Mouse (Mus musculus): ENCODE results near the gene Mapk11. TPM values are rescaled to one million over a fixed set of nuclear protein-coding genes. Genes with fewer than 3 reads are reported as not detected.
A peak's percentile ranks its signal among the peaks of the same experiment; 100 is the strongest.

Mapk11 gene
- polyA plus RNA-seq, 1 experiment, result 3.2 TPM

DNA sequence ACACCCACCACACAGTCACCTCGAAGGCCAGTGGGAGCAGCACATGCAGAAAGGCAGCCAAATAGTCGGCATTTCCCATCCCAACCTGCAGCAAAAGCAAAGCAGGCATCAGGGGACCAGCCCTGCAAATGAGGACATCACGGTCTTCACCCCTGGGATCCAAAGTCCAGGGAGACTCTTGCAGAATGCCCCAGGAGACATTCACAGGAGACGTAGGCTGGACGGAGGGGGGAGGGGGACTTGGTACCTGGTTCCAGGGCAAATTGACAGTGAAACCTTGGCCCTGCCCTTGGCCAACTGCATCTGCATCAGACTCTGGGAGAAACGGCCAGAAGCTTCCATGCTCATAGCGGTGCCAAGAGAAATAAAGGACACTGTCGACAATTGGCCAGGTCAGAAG is 22.8 kb downstream of the Mapk11 start:
- Histone ChIP-seq H3K4me3 (ENCODE audit: low read depth, low read length) (no peak overlapping the region), H3K27me3 (ENCODE audit: control insufficient read depth, insufficient read depth, low read length) (no peaks in the 10 kb centered on the region), H3K4me1 (ENCODE audit: control insufficient read depth, insufficient read depth, insufficient read length, low read length) (peaks cover 21% of the 10 kb centered on the region), H3K36me3 (ENCODE audit: control insufficient read depth, insufficient read depth, low read length) (no peaks in the 10 kb centered on the region), H3K27ac (ENCODE audit: insufficient read depth, low read depth, low read length) (no peak overlapping the region)
- TF ChIP-seq POLR2A (IDR thresholded peaks at IDR 0.05; ENCODE audit: low read depth, low read length), result no peak
- TF ChIP-seq CTCF (IDR thresholded peaks at IDR 0.05; ENCODE audit: extremely low read depth, insufficient read length, insufficient replicate concordance, low read depth, low read length), result no peak
- 89% methylated on average over 8 of the region's 8 CpGs for WGBS

DNA sequence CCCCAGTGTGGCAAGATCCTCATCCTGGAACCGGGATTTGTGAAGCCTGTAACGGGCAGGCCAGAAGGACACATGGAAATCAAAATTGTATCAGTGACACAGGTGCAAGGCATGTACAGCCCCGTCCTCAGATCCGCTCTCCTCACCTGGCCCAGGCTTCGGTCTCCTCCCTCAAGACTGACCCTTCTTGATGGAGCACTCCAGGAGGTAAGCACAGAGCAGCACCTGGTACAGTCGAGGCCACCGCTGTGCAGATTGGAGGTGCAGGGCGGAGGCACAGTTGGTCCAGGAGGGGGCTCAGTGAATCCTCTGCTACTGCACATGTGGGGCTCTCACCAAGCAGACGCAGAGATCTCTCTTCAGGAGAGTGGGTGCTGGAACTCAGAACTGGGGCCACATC is 24.1 kb downstream of the Mapk11 start:
- Histone ChIP-seq H3K4me1 (ENCODE audit: control insufficient read depth, insufficient read depth, insufficient read length, low read length) (peaks cover 21% of the 10 kb centered on the region), H3K27me3 (ENCODE audit: control insufficient read depth, insufficient read depth, low read length) (no peaks in the 10 kb centered on the region), H3K27ac (ENCODE audit: insufficient read depth, low read depth, low read length) (no peak overlapping the region), H3K36me3 (ENCODE audit: control insufficient read depth, insufficient read depth, low read length) (no peaks in the 10 kb centered on the region), H3K4me3 (ENCODE audit: low read depth, low read length) (no peak overlapping the region)
- 94% methylated on average over 9 of the region's 9 CpGs for WGBS
- TF ChIP-seq CTCF (IDR thresholded peaks at IDR 0.05; ENCODE audit: extremely low read depth, insufficient read length, insufficient replicate concordance, low read depth, low read length), result no peak
- TF ChIP-seq POLR2A (IDR thresholded peaks at IDR 0.05; ENCODE audit: low read depth, low read length), result no peak

DNA sequence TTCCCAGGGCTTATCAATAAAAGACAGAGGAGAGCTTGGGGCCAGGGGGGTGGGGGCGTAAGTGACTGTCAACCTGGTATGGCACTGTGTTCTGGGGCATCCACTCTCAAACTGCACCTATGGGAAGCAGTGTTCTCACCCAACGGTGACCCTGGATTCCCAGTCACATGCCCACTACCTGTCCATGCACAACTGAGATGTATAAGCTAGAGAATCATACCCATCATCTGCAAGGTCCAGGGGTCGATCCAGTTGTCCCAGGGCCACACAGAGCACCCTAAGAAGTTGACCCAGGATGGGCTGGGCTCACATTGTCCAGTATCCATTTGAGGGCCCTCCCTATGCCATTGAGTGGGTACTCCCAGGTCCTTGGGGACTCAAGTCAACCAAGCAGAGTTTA is 25.1 kb downstream of the Mapk11 start:
- no peak overlapping the region for H3K4me3 ChIP-seq (ENCODE audit: low read depth, low read length)
- TF ChIP-seq POLR2A (IDR thresholded peaks at IDR 0.05; ENCODE audit: low read depth, low read length) (no peak), CTCF (IDR thresholded peaks at IDR 0.05; ENCODE audit: extremely low read depth, insufficient read length, insufficient replicate concordance, low read depth, low read length) (no peak)
- no peaks in the 10 kb centered on the region for H3K27me3 ChIP-seq (ENCODE audit: control insufficient read depth, insufficient read depth, low read length)
- 94% methylated on average over 3 of the region's 3 CpGs for WGBS
- no peak overlapping the region for H3K27ac ChIP-seq (ENCODE audit: insufficient read depth, low read depth, low read length)
- peaks cover 21% of the 10 kb centered on the region for H3K4me1 ChIP-seq (ENCODE audit: control insufficient read depth, insufficient read depth, insufficient read length, low read length)
- H3K36me3 ChIP-seq (ENCODE audit: control insufficient read depth, insufficient read depth, low read length), result 0 out of 2 replicates have a peak, but pooled peaks cover 4% of the 10 kb centered on the region

DNA sequence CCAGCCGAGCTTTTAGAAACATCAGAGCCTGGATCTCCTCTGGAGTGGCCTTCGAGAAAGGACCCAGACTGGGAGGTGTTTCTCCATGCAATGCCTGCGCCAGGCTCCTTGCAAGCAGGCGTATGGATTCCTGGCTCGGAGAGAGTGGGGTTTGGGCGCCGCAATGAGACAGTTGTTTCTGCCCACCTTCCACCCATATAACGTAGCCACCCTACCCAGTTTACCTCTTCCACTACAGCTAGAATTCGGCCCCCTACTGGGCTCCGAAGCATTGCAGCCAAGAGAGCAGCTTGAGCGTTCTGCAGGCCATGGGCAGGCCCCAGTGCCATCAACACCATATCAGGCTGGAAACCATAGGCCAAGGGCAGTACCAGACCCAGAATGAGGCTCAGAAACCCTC is 25.8 kb downstream of the Mapk11 start:
- H3K27me3 ChIP-seq (ENCODE audit: control insufficient read depth, insufficient read depth, low read length), result no peaks in the 10 kb centered on the region
- peaks cover 4% of the 10 kb centered on the region; the same call in 1 of the 2 replicates for H3K36me3 ChIP-seq (ENCODE audit: control insufficient read depth, insufficient read depth, low read length)
- TF ChIP-seq CTCF (IDR thresholded peaks at IDR 0.05; ENCODE audit: extremely low read depth, insufficient read length, insufficient replicate concordance, low read depth, low read length) (no peak), POLR2A (IDR thresholded peaks at IDR 0.05; ENCODE audit: low read depth, low read length) (no peak)
- H3K4me3 ChIP-seq (ENCODE audit: low read depth, low read length), result peak overlapping the region; percentile 96
- H3K4me1 ChIP-seq (ENCODE audit: control insufficient read depth, insufficient read depth, insufficient read length, low read length), result peaks cover 19% of the 10 kb centered on the region
- no peak overlapping the region for H3K27ac ChIP-seq (ENCODE audit: insufficient read depth, low read depth, low read length)
- WGBS, result 46% methylated on average over 11 of the region's 11 CpGs

DNA sequence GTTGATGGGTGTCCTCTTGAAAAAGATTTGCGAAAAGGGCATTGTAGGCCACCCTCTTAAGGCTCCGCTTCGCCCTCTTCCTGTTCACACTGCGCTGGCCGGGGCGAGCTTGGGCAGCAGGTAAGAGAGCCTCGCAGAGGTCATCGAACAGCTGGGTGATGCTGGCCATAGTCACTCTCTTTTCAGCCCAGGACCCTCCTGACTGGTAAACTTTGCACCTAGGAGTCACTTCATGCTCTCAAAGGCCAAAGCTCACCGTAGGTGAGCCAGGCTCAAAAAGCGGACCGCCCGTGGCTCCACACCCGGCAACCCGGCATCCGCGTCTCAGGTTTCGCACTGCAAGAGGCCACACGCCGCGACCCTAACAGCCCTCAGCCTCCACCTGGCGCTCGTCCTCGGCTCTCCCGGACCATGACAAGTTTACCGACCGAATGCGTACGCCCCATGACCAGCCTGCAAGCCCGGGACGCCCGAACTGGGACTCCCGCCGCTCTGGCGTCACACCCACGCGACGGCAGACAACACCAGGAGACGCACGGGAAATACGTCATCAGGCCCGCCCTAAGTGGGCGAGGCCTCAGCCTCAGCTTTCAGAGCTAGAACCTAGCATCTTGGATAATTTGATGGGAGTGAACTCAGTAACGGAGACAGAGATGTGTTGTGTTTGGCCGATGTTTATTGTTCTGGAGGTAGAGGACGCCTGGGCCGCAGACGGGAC is 26.6 kb downstream of the Mapk11 start, which contains the start of gene Tubgcp6:
Gene Tubgcp6 (minus strand): TSS at position 464 of the 718 bp plus-strand sequence.
- peak; percentile 36; the same call in 1 of the 2 replicates for TF ChIP-seq POLR2A (IDR thresholded peaks at IDR 0.05; ENCODE audit: low read depth, low read length)
- TF ChIP-seq CTCF (IDR thresholded peaks at IDR 0.05; ENCODE audit: extremely low read depth, insufficient read length, insufficient replicate concordance, low read depth, low read length), result no peak
- Histone ChIP-seq H3K27ac (ENCODE audit: insufficient read depth, low read depth, low read length) (peak within 1 kb of the TSS; percentile 17; the same call in 1 of the 2 replicates), H3K4me3 (ENCODE audit: low read depth, low read length) (peak within 1 kb of the TSS; percentile 96), H3K4me1 (ENCODE audit: control insufficient read depth, insufficient read depth, insufficient read length, low read length) (peaks cover 16% of the 10 kb centered on the region), H3K27me3 (ENCODE audit: control insufficient read depth, insufficient read depth, low read length) (no peaks in the 10 kb centered on the region), H3K36me3 (ENCODE audit: control insufficient read depth, insufficient read depth, low read length) (peaks cover 5% of the 10 kb centered on the region; the same call in 1 of the 2 replicates)
- under 1% methylated on average over 47 of the region's 47 CpGs for WGBS

DNA sequence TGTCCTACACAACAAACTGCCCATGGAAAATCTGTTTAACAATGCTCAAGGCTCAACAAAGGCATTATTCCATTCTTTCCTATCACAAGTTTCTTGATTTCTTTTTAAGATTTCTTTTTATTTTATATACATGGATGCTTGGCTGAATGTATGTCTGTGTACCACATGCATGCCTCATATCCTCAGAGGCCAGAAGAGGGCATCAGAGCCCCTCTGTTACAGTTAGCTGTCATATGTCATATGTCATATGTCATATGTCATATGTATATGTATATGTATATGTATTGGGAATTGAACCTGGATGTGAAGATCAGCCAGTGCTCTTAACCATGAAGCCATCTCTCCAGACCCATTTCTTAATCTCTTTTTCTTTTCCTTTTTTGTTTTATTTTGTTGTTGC is 31.4 kb downstream of the Mapk11 start:
- TF ChIP-seq CTCF (IDR thresholded peaks at IDR 0.05; ENCODE audit: extremely low read depth, insufficient read length, insufficient replicate concordance, low read depth, low read length) (no peak), POLR2A (IDR thresholded peaks at IDR 0.05; ENCODE audit: low read depth, low read length) (no peak)
- peaks cover 5% of the 10 kb centered on the region for H3K4me1 ChIP-seq (ENCODE audit: control insufficient read depth, insufficient read depth, insufficient read length, low read length)
- no peak overlapping the region for H3K4me3 ChIP-seq (ENCODE audit: low read depth, low read length)
- no peaks in the 10 kb centered on the region for H3K27me3 ChIP-seq (ENCODE audit: control insufficient read depth, insufficient read depth, low read length)
- H3K36me3 ChIP-seq (ENCODE audit: control insufficient read depth, insufficient read depth, low read length), result peaks cover 30% of the 10 kb centered on the region
- no peak overlapping the region for H3K27ac ChIP-seq (ENCODE audit: insufficient read depth, low read depth, low read length)

DNA sequence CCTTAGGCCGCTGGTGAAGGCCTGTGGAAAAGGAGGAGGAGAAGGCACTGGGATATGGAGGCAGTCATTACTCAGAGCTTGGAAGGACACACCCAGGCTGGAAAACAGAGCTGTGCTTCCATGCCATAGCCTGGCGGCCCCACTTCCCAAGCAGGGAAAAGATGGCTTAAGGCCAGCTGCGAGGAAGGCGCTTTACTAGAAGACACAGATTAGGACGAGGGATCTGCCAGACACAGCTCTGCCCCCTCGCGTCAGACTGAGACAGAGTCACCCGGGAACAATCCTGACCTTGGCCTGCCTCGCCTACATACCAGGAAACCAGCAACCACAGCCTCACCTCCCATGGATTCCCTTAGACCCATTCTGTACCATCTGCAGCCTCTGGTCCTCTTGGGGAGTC is 39.3 kb downstream of the Mapk11 start:
- no peaks in the 10 kb centered on the region for H3K4me1 ChIP-seq (ENCODE audit: control insufficient read depth, insufficient read depth, insufficient read length, low read length)
- H3K36me3 ChIP-seq (ENCODE audit: control insufficient read depth, insufficient read depth, low read length), result peaks cover 62% of the 10 kb centered on the region
- no peak overlapping the region for H3K4me3 ChIP-seq (ENCODE audit: low read depth, low read length)
- H3K27me3 ChIP-seq (ENCODE audit: control insufficient read depth, insufficient read depth, low read length), result no peaks in the 10 kb centered on the region
- H3K27ac ChIP-seq (ENCODE audit: insufficient read depth, low read depth, low read length), result no peak overlapping the region
- 0 out of 2 replicates have a peak, but pooled peaks have one; percentile 8 for TF ChIP-seq CTCF (IDR thresholded peaks at IDR 0.05; ENCODE audit: extremely low read depth, insufficient read length, insufficient replicate concordance, low read depth, low read length)
- TF ChIP-seq POLR2A (IDR thresholded peaks at IDR 0.05; ENCODE audit: low read depth, low read length), result no peak
- 44% methylated on average over 9 of the region's 9 CpGs for WGBS

All from small intestine, adult 2 months (tissue).